Comparison of ENCODE assay signal across 8 mouse cellular contexts in genomic region chr2:73721821-73722220, GRCm38 (mm10). TPM values are rescaled to one million over a fixed set of nuclear protein-coding genes. Genes with fewer than 3 reads are reported as not detected.
DNase-seq lines count a peak whose midpoint lies in the region; ATAC-seq and TF ChIP-seq lines count a peak whose summit lies in the region.
"Had no signal": no experiment of that assay in that cellular context is flagged by ENCODE, and none has a peak within 500 bp of the region (broad histone marks: within the 10 kb centered on the region; RNA-seq: fewer than 3 reads in every experiment).

No protein-coding gene starts in this region.

- 0 out of 2 replicates have a peak overlapping the region, but pooled peaks have one; percentile 29 for H3K27ac ChIP-seq in lung, postnatal 0 days (ENCODE audit: low read length)
- no peak overlapping the region for H3K27ac ChIP-seq in embryonic facial prominence, embryonic 14.5 days (replicated peaks; ENCODE audit: low read depth, low read length)
- peak overlapping the region; percentile 62; the same call in 1 of the 2 replicates for H3K27ac ChIP-seq in kidney, adult 2 months (ENCODE audit: insufficient read depth, low read depth, low read length)
- no peak overlapping the region for H3K27ac ChIP-seq in neural tube, embryonic 12.5 days

- no peaks in the 10 kb centered on the region for H3K27me3 ChIP-seq in lung, postnatal 0 days (replicated peaks; ENCODE audit: insufficient read depth, low read length)
- no peaks in the 10 kb centered on the region for H3K27me3 ChIP-seq in embryonic facial prominence, embryonic 14.5 days (replicated peaks; ENCODE audit: control insufficient read depth, insufficient read depth, low read length)
- H3K27me3 ChIP-seq in kidney, adult 2 months (replicated peaks; ENCODE audit: control insufficient read depth, insufficient read depth, low read length): no peaks in the 10 kb centered on the region
- H3K27me3 ChIP-seq in neural tube, embryonic 12.5 days (replicated peaks): no peaks in the 10 kb centered on the region
- H3K27me3 ChIP-seq: limb, embryonic 12.5 days had no signal

- no peaks in the 10 kb centered on the region for H3K9me3 ChIP-seq in lung, postnatal 0 days (ENCODE audit: low read length)
- no peaks in the 10 kb centered on the region for H3K9me3 ChIP-seq in embryonic facial prominence, embryonic 14.5 days (ENCODE audit: control insufficient read depth, low read length)
- H3K9me3 ChIP-seq in neural tube, embryonic 12.5 days: no peaks in the 10 kb centered on the region
- H3K9me3 ChIP-seq: limb, embryonic 12.5 days had no signal

- 24% methylated on average over 4 of the region's 4 CpGs for WGBS in lung, postnatal 0 days
- 22% methylated on average over 4 of the region's 4 CpGs for whole genome bisulfite sequencing in embryonic facial prominence, embryonic 14.5 days
- WGBS in kidney, adult 2 months: 19% methylated on average over 4 of the region's 4 CpGs
- WGBS in neural tube, embryonic 12.5 days: 35% methylated on average over 4 of the region's 4 CpGs

- H3K9ac ChIP-seq in lung, postnatal 0 days (replicated peaks; ENCODE audit: low read depth): no peak overlapping the region
- H3K9ac ChIP-seq in embryonic facial prominence, embryonic 14.5 days (ENCODE audit: low read depth, low read length): no peak overlapping the region
- no peak overlapping the region for H3K9ac ChIP-seq in neural tube, embryonic 12.5 days
- H3K9ac ChIP-seq: limb, embryonic 12.5 days had no signal

- no peak for TF ChIP-seq POLR2A in kidney, adult 2 months (IDR thresholded peaks at IDR 0.05; ENCODE audit: low read depth, low read length)

- TF ChIP-seq CTCF in lung, postnatal 0 days (IDR thresholded peaks at IDR 0.05): no peak
- no peak for TF ChIP-seq CTCF in kidney, adult 2 months (conservative IDR thresholded peaks at IDR 0.05; ENCODE audit: insufficient read depth, insufficient read length, low read depth, low read length)

- H3K4me3 ChIP-seq in lung, postnatal 0 days (ENCODE audit: low read depth, low read length): no peak overlapping the region
- no peak overlapping the region for H3K4me3 ChIP-seq in embryonic facial prominence, embryonic 14.5 days (ENCODE audit: low read depth, low read length)
- no peak overlapping the region for H3K4me3 ChIP-seq in kidney, adult 2 months (ENCODE audit: insufficient read depth, low read depth, low read length)
- no peak overlapping the region for H3K4me3 ChIP-seq in neural tube, embryonic 12.5 days
- H3K4me3 ChIP-seq: limb, embryonic 12.5 days had no signal

- no peaks in the 10 kb centered on the region for H3K36me3 ChIP-seq in lung, postnatal 0 days (ENCODE audit: insufficient read depth, low read length)
- H3K36me3 ChIP-seq in embryonic facial prominence, embryonic 14.5 days (ENCODE audit: control insufficient read depth, insufficient read depth, low read length): no peaks in the 10 kb centered on the region
- no peaks in the 10 kb centered on the region for H3K36me3 ChIP-seq in kidney, adult 2 months (ENCODE audit: control insufficient read depth, insufficient read depth, low read length)
- no peaks in the 10 kb centered on the region for H3K36me3 ChIP-seq in neural tube, embryonic 12.5 days
- H3K36me3 ChIP-seq: limb, embryonic 12.5 days had no signal

- no peak for TF ChIP-seq EP300 in lung, postnatal 0 days (IDR thresholded peaks at IDR 0.05)

- peak; percentile 40 for DNase-seq in lung, postnatal 0 days (ENCODE audit: low spot score)
- DNase-seq in lung, postnatal 4 days: no peak
- peak; percentile 54 for DNase-seq in embryonic facial prominence, embryonic 14.5 days (ENCODE audit: low spot score)
- peak; percentile 66 for DNase-seq in kidney, adult 2 months
- no peak for DNase-seq in urinary bladder, postnatal 25 days (ENCODE audit: low spot score)
- no peak for DNase-seq in right cerebral cortex, postnatal 4 days

- no peak for ATAC-seq in lung, postnatal 0 days
- no peak for ATAC-seq in embryonic facial prominence, embryonic 14.5 days (ENCODE audit: low read depth)
- no peak for ATAC-seq in neural tube, embryonic 12.5 days (ENCODE audit: low FRiP score, low read depth)

- no peaks in the 10 kb centered on the region for H3K4me1 ChIP-seq in lung, postnatal 0 days (ENCODE audit: insufficient read depth, low read depth, low read length)
- H3K4me1 ChIP-seq in embryonic facial prominence, embryonic 14.5 days (ENCODE audit: control insufficient read depth, insufficient read depth, low read length): peaks cover 8% of the 10 kb centered on the region; the same call in 1 of the 2 replicates
- peaks cover 4% of the 10 kb centered on the region; the same call in 1 of the 2 replicates for H3K4me1 ChIP-seq in kidney, adult 2 months (ENCODE audit: control insufficient read depth, insufficient read depth, low read length)
- peaks cover 13% of the 10 kb centered on the region for H3K4me1 ChIP-seq in neural tube, embryonic 12.5 days

- no peak overlapping the region for H3K4me2 ChIP-seq in lung, postnatal 0 days (replicated peaks; ENCODE audit: low read depth, low read length)
- H3K4me2 ChIP-seq in embryonic facial prominence, embryonic 14.5 days (ENCODE audit: low read depth, low read length): no peak overlapping the region
- 0 out of 2 replicates have a peak overlapping the region, but pooled peaks have one; percentile 5 for H3K4me2 ChIP-seq in neural tube, embryonic 12.5 days (replicated peaks)
- H3K4me2 ChIP-seq: limb, embryonic 12.5 days had no signal

RNA-seq across cellular contexts. Expression of gene Chn1, which starts 53.3 kb away (rescaled TPM):
- polyA plus RNA-seq in lung, postnatal 0 days (2015; fragmentation: Nextera tagmentation; extraction: Ambion mirVana): 26.9 and 27.6 TPM in 2 replicates
- 35.5 and 36.0 TPM in 2 replicates for polyA plus RNA-seq in embryonic facial prominence, embryonic 14.5 days (2014; fragmentation: Nextera tagmentation; extraction: Ambion mirVana)
- polyA plus RNA-seq in kidney, adult 2 months (2012; rRNA removed): 23.7 and 24.2 TPM in 2 replicates
- 110 TPM in 2 replicates for polyA plus RNA-seq in neural tube, embryonic 12.5 days (2016; fragmentation: Nextera tagmentation; extraction: Ambion mirVana)

Comparison
In these comparisons a context has a peak if more than half of its experiments do, and no peak if none do; other contexts are left out.
1. DNase-seq: peak in lung, postnatal 0 days (single experiment), embryonic facial prominence, embryonic 14.5 days (single experiment) and kidney, adult 2 months (single experiment); none in lung, postnatal 4 days (0 of 2), urinary bladder, postnatal 25 days (single experiment) and right cerebral cortex, postnatal 4 days (single experiment).
2. H3K27ac ChIP-seq: peak in lung, postnatal 0 days (single experiment) and kidney, adult 2 months (single experiment); none in embryonic facial prominence, embryonic 14.5 days (single experiment) and neural tube, embryonic 12.5 days (single experiment).